Mouse (Mus musculus) liver, embryonic 16.5 days (tissue): ENCODE results near the gene L3mbtl1. TPM values are rescaled to one million over a fixed set of nuclear protein-coding genes. Genes with fewer than 3 reads are reported as not detected.

Source experiments
- ATAC-seq: fragments of 200-750 bp; cut with Nextera tagmentation; 2 replicates; pipeline ENCODE4 v1.8.0; 2017; ENCODE audit warnings: low read depth, mild to moderate bottlenecking, moderate number of reproducible peaks, moderate library complexity
- H3K27ac ChIP-seq: fragments of 300-500 bp; sonication (generic); 2 replicates; pipeline ENCODE4 v1.5.1; 2014; ENCODE audit warnings: mild to moderate bottlenecking, low read length
- H3K27me3 ChIP-seq: fragments of 300-500 bp; sonication (generic); 2 replicates; pipeline ENCODE4 v1.6.1; 2014; ENCODE audit warnings: low read depth, low read length, mixed read lengths; ENCODE audit not compliant: control insufficient read depth, insufficient read depth
- H3K36me3 ChIP-seq: fragments of 300-500 bp; sonication (generic); 2 replicates; pipeline ENCODE4 v1.6.1; 2014; ENCODE audit warnings: mild to moderate bottlenecking; ENCODE audit not compliant: control insufficient read depth, insufficient read depth
- H3K4me1 ChIP-seq: fragments of 300-500 bp; sonication (generic); 2 replicates; pipeline ENCODE4 v1.6.1; 2014; ENCODE audit warnings: low read depth, low read length, mixed read lengths; ENCODE audit not compliant: control insufficient read depth
- H3K4me2 ChIP-seq: fragments of 300-500 bp; sonication (generic); 2 replicates; pipeline ENCODE4 v1.6.1; 2014; ENCODE audit warnings: low read depth, low read length, mixed read lengths
- H3K4me3 ChIP-seq: fragments of 300-500 bp; sonication (generic); 2 replicates; pipeline ENCODE4 v1.5.1; 2014; ENCODE audit warnings: low read depth, mild to moderate bottlenecking, low read length
- H3K9ac ChIP-seq: fragments of 300-500 bp; sonication (generic); 2 replicates; pipeline ENCODE4 v1.6.1; 2014; ENCODE audit warnings: low read depth, low read length
- H3K9me3 ChIP-seq: fragments of 300-500 bp; sonication (generic); replicated peaks from 2 replicates; pipeline ENCODE4 v1.6.1; 2016; ENCODE audit warnings: low read length; ENCODE audit not compliant: control insufficient read depth
- WGBS: fragments of 180-500 bp; shearing (Covaris S2); extraction: QIAGEN DNeasy Blood & Tissue Kit; methylation state at CpG from one replicate; pipeline ENCODE4 v1.1.7; 2014; ENCODE audit not compliant: insufficient replicate concordance; 5-methylcytosine and 5-hydroxymethylcytosine counted together
- polyA plus RNA-seq: library from polyadenylated mRNA; unstranded; fragments of >200 nt; fragmentation: Nextera tagmentation; extraction: Ambion mirVana; gene quantifications from 2 replicates; pipeline ENCODE4 v1.2.1, GENCODE M21; 2015

The L3mbtl1 gene
- polyA plus RNA-seq, 1 experiment from 2014 or later = not detected

DNA sequence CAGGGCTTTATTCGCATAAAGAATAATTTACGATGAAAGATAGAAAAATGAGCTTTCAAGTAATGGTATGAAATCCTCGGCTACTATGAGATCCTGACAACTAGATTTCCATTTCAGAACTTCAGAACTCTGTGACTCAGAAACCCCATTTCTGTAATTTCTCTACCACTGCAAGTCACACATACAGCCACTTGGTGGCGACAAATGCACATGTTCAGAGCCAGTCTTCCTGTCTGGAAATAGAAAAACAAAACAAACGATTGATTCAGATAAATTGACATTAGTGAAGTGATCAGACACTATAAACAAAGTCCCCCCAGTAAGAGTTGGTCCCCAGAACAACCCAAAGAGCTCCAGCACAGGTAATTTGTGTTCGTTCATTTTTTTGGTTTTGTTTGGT, 21.1 kb upstream of the L3mbtl1 start:
- Histone ChIP-seq H3K4me1 (no peaks in the 10 kb centered on the region), H3K9ac (no peak overlapping the region), H3K36me3 (no peaks in the 10 kb centered on the region), H3K9me3 (no peaks in the 10 kb centered on the region), H3K4me3 (no peak overlapping the region), H3K4me2 (no peak overlapping the region), H3K27me3 (no peaks in the 10 kb centered on the region), H3K27ac (no peak overlapping the region)
- ATAC-seq = no peak
- WGBS = 9% methylated on average over 6 of the region's 6 CpGs

GRCm38 (mm10) chr2:162922834-162923233, 20.4 kb upstream of the L3mbtl1 start:
- Histone ChIP-seq H3K4me3 (no peak overlapping the region), H3K4me1 (no peaks in the 10 kb centered on the region), H3K4me2 (no peak overlapping the region), H3K9ac (no peak overlapping the region), H3K27ac (no peak overlapping the region), H3K36me3 (no peaks in the 10 kb centered on the region), H3K9me3 (no peaks in the 10 kb centered on the region), H3K27me3 (no peaks in the 10 kb centered on the region)
- no peak for ATAC-seq
- WGBS = 64% methylated on average over 5 of the region's 5 CpGs

DNA sequence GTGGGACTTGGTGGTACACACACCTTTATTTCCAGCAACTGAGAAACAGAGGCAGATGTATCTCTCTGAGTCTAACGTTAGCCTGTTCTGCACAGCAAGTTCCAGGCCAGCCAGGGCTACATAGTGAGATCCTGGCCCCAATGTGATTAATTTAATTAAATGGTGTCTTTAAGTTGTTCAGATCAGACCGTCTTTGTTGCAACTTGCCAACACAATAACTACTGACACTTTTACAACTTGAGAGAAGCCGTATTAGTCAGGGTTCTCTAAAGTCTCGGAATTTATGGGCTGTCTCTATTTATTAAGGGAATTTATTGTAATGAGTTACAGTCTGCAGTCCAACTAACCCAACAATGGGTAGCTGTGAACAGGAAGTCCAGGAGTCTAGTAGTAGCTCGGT, 19.1 kb upstream of the L3mbtl1 start:
- Histone ChIP-seq H3K9ac (no peak overlapping the region), H3K36me3 (no peaks in the 10 kb centered on the region), H3K4me1 (no peaks in the 10 kb centered on the region; the same call in 1 of the 2 replicates), H3K9me3 (no peaks in the 10 kb centered on the region), H3K4me3 (no peak overlapping the region), H3K27me3 (no peaks in the 10 kb centered on the region), H3K4me2 (no peak overlapping the region), H3K27ac (no peak overlapping the region)
- WGBS = 61% methylated on average over 5 of the region's 5 CpGs
- ATAC-seq = no peak

DNA sequence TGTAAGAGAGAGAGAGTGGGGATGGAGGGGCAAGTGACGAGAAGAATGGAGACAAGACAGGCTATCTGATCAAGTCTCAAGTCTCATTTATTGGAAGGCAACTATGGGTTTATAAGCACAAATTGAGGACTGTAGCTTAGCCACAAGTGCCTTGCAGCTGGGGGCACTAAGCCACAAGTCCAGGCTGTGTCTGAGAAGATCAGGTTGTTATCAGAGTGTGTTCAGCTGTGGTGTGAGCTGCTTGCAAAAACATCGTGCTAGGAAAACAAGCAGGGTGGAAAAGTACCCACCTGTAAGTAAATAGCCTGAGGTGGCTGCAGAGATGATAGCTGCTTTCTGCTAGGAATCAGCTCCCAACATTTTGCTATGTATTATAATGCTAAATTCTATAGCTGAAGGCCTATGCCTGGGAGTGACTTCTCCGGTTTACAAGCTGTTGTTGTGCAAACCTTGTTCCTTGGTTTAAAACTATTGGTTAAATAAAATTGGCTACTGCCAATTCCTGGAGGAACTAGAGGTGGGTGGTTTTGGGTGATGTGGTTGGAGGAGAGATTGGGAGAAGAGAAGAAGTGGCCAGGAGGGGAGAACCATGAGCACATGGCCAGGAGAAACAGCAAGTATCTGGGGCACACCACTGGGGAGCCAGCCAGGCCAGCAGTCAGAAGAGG, 15.2 kb upstream of the L3mbtl1 start:
- WGBS = 38% methylated on average over 3 of the region's 3 CpGs
- Histone ChIP-seq H3K4me3 (no peak overlapping the region), H3K9ac (no peak overlapping the region), H3K36me3 (peaks cover 4% of the 10 kb centered on the region), H3K27ac (no peak overlapping the region), H3K4me1 (peaks cover 11% of the 10 kb centered on the region), H3K27me3 (no peaks in the 10 kb centered on the region), H3K9me3 (no peaks in the 10 kb centered on the region), H3K4me2 (no peak overlapping the region)
- no peak for ATAC-seq

DNA sequence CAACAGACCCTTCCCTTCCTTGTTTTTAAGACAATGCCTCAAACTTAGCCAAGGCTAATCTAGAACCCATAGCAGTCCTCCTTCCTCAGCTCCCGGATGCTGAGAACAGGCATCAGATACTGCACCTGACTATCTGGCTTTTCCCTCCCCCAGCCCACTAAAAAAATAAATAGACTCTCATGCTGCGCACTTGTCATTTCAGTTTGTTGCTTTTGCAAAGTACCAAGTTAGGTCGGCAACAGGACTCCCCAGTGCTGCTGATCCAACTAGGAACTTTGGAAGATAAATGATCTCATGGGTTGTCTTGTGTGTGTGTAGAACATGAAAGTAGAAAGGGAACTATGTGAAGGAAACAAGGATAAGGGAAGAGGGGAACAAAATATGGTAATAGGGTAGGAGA, 13.6 kb upstream of the L3mbtl1 start:
- Histone ChIP-seq H3K4me2 (peak overlapping the region; percentile 94), H3K9ac (no peak overlapping the region), H3K4me3 (no peak overlapping the region), H3K4me1 (peaks cover 11% of the 10 kb centered on the region), H3K27me3 (no peaks in the 10 kb centered on the region), H3K27ac (no peak overlapping the region), H3K36me3 (peaks cover 19% of the 10 kb centered on the region), H3K9me3 (no peaks in the 10 kb centered on the region)
- WGBS = 61% methylated on average over 3 of the region's 3 CpGs
- no peak for ATAC-seq

DNA sequence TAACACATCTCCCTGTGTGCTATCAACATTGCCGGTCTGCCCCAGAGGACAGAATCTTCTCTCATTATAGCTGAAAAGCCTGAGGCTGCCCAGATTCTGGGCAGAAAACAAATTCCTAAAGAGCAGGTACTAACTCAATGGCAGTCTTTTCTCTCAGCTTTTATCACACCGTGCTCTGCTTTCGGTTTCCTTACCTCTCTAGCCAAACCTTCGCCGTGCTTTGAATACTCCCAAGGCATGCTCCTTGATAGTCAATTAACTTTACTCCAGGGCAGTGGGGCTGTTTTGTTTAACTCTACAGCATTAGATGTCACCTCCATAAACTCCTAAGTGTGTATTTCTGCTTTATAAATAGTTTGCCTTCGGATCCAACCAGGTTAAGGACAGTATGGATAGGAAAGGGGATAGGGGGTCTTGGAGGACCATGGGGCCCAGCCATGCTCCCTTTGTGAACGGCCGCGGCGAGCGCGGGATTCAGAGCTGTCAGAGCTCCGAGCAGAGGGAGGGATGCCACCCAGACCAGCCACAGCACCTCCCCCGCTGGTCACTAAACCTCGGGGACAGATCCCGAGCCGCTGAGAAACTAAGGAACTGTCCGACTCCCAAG, 12.7 kb upstream of the L3mbtl1 start:
- Histone ChIP-seq H3K9me3 (no peaks in the 10 kb centered on the region), H3K4me3 (peak overlapping the region; percentile 99), H3K4me2 (peak overlapping the region; percentile 94), H3K27ac (peak overlapping the region; percentile 93), H3K36me3 (peaks cover 26% of the 10 kb centered on the region), H3K27me3 (no peaks in the 10 kb centered on the region), H3K9ac (peak overlapping the region; percentile 100), H3K4me1 (peaks cover 11% of the 10 kb centered on the region)
- WGBS = under 1% methylated on average over 18 of the region's 18 CpGs
- no peak for ATAC-seq

DNA sequence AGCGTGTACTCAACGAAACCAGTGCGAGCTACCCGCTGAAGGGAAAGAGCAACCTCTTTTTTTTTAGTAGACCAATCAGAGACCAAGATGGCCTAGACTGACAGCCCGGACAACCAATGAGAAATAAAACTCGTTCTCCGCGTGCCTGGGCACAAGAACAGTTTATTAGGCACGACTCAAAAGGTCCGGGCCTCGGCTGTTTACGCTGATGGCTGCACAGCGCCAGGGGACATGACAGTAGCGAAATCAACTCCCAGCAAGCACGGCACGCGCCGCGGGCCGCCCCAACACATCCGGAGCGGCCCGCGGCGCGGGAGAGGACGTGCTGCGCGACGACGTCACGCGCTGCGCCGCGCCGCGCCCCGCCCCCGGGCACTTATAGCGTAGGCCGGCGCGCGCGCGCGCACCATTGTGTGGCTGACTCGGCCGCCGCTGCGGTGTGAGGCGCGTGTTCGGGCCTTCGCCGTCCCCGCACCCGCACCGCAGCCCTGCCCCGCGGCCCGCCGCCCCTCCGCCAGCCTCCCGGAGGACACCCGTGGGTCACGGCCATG, 12.1 kb upstream of the L3mbtl1 start, which contains the start of gene Srsf6:
Gene Srsf6 (plus strand): TSS at position 406 of the 551 bp plus-strand sequence.
- H3K4me1 ChIP-seq = peaks cover 11% of the 10 kb centered on the region
- ATAC-seq = peak; percentile 95
- H3K9ac ChIP-seq = peak within 1 kb of the TSS; percentile 100
- H3K36me3 ChIP-seq = peaks cover 30% of the 10 kb centered on the region
- peak within 1 kb of the TSS; percentile 99 for H3K4me3 ChIP-seq
- H3K27ac ChIP-seq = peak within 1 kb of the TSS; percentile 93
- under 1% methylated on average over 49 of the region's 68 CpGs for WGBS
- no peaks in the 10 kb centered on the region for H3K27me3 ChIP-seq
- no peaks in the 10 kb centered on the region for H3K9me3 ChIP-seq
- H3K4me2 ChIP-seq = peak within 1 kb of the TSS; percentile 94

DNA sequence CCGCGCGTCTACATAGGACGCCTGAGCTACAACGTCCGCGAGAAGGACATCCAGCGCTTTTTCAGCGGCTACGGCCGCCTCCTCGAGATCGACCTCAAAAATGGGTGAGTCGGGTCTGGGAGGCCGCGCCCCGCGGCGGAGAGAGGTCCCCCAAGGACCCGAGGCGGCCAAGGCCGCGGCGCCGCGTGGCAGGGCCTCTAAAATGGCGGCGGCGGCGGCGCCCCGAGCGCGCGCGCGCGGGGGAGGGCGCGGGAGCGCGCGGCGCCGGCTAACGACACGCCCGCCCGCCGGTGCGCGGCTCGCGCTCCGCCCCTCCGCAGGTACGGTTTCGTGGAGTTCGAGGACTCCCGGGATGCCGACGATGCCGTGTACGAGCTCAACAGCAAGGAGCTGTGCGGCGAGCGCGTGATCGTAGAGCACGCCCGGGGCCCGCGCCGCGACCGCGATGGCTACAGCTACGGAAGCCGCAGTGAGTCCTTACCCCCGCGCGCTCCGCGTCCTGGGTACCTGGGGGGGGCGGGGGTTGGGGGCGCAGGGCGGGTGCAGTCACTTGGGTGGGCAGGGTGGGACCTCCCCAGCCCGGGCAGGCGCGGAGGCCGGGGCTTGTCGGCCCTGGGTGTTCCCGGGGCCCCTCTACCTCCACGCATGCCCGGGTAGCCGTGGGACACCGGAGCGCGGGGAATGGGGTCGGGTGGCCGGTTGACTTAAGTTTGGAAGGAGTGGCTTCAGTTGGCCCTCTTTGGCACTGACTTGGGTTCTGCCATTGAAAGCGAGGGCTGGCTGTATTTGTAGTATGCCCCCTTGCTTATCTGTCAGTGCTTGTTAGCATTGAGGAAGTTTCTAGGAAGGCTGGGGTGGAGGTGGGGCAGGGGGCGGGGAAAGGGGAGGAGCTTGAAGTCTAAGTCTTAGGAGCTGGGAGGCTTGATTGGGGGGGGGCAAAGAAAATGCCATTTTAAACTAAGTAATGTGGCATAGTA, 11.3 kb upstream of the L3mbtl1 start:
- peaks cover 38% of the 10 kb centered on the region for H3K36me3 ChIP-seq
- no peaks in the 10 kb centered on the region for H3K9me3 ChIP-seq
- peak overlapping the region; percentile 93 for H3K27ac ChIP-seq
- no peaks in the 10 kb centered on the region for H3K27me3 ChIP-seq
- peaks cover 14% of the 10 kb centered on the region for H3K4me1 ChIP-seq
- ATAC-seq = peak; percentile 76
- peak overlapping the region; percentile 100 for H3K9ac ChIP-seq
- H3K4me2 ChIP-seq = peak overlapping the region; percentile 94
- 1% methylated on average over 76 of the region's 103 CpGs for WGBS
- peak overlapping the region; percentile 99 for H3K4me3 ChIP-seq
